Mouse (Mus musculus): ENCODE measurements around the gene Spg20. TPM values are rescaled to one million over a fixed set of nuclear protein-coding genes. Genes with fewer than 3 reads are reported as not detected.

Spg20 gene
- polyA plus RNA-seq, 1 experiment: 36.0 TPM

- Histone ChIP-seq H3K27ac (ENCODE audit: insufficient read depth, low read length) (no peak overlapping the region), H3K4me3 (replicated peaks; ENCODE audit: insufficient read depth, low read depth, low read length) (no peak overlapping the region), H3K27me3 (ENCODE audit: control insufficient read depth, insufficient read depth, low read length) (no peaks in the 10 kb centered on the region), H3K4me1 (ENCODE audit: control insufficient read depth, insufficient read depth, low read length) (no peaks in the 10 kb centered on the region)
- WGBS: 66% methylated on average over 6 of the region's 6 CpGs
- DNase-seq: peak in 1 of 2 experiments; percentile 17
- TF ChIP-seq POLR2A (IDR thresholded peaks at IDR 0.05; ENCODE audit: borderline replicate concordance, insufficient read depth, low read length) (no peak), CTCF (IDR thresholded peaks at IDR 0.05; ENCODE audit: borderline replicate concordance, insufficient read depth, low read depth, low read length) (0 out of 2 replicates have a peak, but pooled peaks have one; percentile 4)
Observed at GRCm38 (mm10) chr3:55152673-55153334, 40.9 kb downstream of the Spg20 start.

- H3K27ac ChIP-seq (ENCODE audit: insufficient read depth, low read length): no peak overlapping the region
- TF ChIP-seq CTCF (IDR thresholded peaks at IDR 0.05; ENCODE audit: borderline replicate concordance, insufficient read depth, low read depth, low read length): no peak
- TF ChIP-seq POLR2A (IDR thresholded peaks at IDR 0.05; ENCODE audit: borderline replicate concordance, insufficient read depth, low read length): no peak
- 80% methylated on average over 7 of the region's 7 CpGs for WGBS
- H3K4me1 ChIP-seq (ENCODE audit: control insufficient read depth, insufficient read depth, low read length): no peaks in the 10 kb centered on the region
- H3K27me3 ChIP-seq (ENCODE audit: control insufficient read depth, insufficient read depth, low read length): no peaks in the 10 kb centered on the region
- no peak for DNase-seq
- H3K4me3 ChIP-seq (replicated peaks; ENCODE audit: insufficient read depth, low read depth, low read length): no peak overlapping the region
Observed at GRCm38 (mm10) chr3:55154163-55154562, 42.3 kb downstream of the Spg20 start.

DNA sequence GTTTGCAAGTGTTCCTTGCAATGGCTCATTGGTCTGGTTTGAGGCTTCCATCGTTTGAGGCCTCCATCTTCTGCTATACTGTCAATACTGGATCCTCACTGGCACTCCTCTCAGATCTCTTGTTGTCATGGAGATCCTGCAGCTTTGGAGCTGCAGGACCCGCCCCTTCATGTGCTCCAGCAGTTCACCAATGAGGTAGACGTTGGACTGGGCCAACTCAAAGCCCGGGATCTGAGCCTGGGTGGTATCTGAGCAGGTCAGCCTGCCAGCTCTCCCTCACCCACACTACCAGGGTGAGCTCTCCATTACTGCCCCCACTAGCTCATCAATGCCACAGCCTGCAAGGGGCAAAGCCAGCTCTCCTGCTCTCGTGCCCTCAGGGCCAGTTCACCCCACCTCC is 45.5 kb downstream of the Spg20 start:
- DNase-seq: no peak
- 23% methylated on average over 5 of the region's 5 CpGs for WGBS
- Histone ChIP-seq H3K27me3 (ENCODE audit: control insufficient read depth, insufficient read depth, low read length) (no peaks in the 10 kb centered on the region), H3K4me1 (ENCODE audit: control insufficient read depth, insufficient read depth, low read length) (no peaks in the 10 kb centered on the region), H3K27ac (ENCODE audit: insufficient read depth, low read length) (no peak overlapping the region), H3K4me3 (replicated peaks; ENCODE audit: insufficient read depth, low read depth, low read length) (no peak overlapping the region)
- TF ChIP-seq CTCF (IDR thresholded peaks at IDR 0.05; ENCODE audit: borderline replicate concordance, insufficient read depth, low read depth, low read length) (no peak), POLR2A (IDR thresholded peaks at IDR 0.05; ENCODE audit: borderline replicate concordance, insufficient read depth, low read length) (no peak)

DNA sequence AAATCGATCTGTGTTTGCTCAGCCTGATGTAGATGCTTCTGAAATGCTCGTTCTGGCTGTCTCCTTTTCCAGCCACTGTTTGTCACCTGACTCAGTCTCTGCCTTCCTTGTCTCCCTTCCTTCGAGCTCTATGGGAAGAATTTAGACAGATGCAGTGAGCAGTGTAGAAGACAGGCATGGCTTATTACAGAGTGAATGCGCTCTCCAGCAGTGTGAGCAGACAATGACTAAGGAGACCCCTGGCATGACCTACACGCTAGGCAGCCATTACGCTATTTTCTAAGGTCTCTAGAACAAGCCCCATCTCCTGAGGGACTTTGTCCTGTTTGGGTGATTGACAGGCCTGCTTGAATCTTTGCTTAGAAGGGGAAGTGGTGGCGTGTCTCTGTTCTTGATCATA is 49.2 kb downstream of the Spg20 start:
- H3K27me3 ChIP-seq (ENCODE audit: control insufficient read depth, insufficient read depth, low read length): no peaks in the 10 kb centered on the region
- H3K4me1 ChIP-seq (ENCODE audit: control insufficient read depth, insufficient read depth, low read length): no peaks in the 10 kb centered on the region
- no peak for DNase-seq
- H3K27ac ChIP-seq (ENCODE audit: insufficient read depth, low read length): no peak overlapping the region
- TF ChIP-seq POLR2A (IDR thresholded peaks at IDR 0.05; ENCODE audit: borderline replicate concordance, insufficient read depth, low read length): no peak
- TF ChIP-seq CTCF (IDR thresholded peaks at IDR 0.05; ENCODE audit: borderline replicate concordance, insufficient read depth, low read depth, low read length): no peak
- no peak overlapping the region for H3K4me3 ChIP-seq (replicated peaks; ENCODE audit: insufficient read depth, low read depth, low read length)
- 44% methylated on average over 7 of the region's 7 CpGs for WGBS

DNA sequence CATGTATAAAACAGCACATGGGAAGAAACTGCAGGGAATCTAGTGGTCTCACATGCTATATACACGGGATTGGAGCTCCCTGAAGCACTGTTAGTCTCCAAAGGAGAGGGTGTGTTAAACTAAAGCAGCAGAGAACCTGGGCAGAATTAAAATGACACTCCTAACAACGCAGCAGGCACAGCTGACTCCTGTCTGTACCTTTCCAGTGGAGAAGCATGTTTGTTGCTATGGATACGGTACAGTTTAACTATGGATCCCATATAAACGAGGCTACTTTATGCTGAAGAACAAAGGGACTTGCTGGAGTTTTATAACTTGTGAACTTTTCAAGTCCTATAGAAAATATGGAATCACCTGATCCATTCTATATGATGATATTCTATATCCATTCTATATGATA is 51.6 kb downstream of the Spg20 start:
- WGBS: 50% methylated on average over 4 of the region's 4 CpGs
- no peak overlapping the region for H3K27ac ChIP-seq (ENCODE audit: insufficient read depth, low read length)
- H3K27me3 ChIP-seq (ENCODE audit: control insufficient read depth, insufficient read depth, low read length): no peaks in the 10 kb centered on the region
- H3K4me3 ChIP-seq (replicated peaks; ENCODE audit: insufficient read depth, low read depth, low read length): no peak overlapping the region
- no peaks in the 10 kb centered on the region for H3K4me1 ChIP-seq (ENCODE audit: control insufficient read depth, insufficient read depth, low read length)
- TF ChIP-seq CTCF (IDR thresholded peaks at IDR 0.05; ENCODE audit: borderline replicate concordance, insufficient read depth, low read depth, low read length): no peak
- no peak for TF ChIP-seq POLR2A (IDR thresholded peaks at IDR 0.05; ENCODE audit: borderline replicate concordance, insufficient read depth, low read length)
- DNase-seq: no peak

GRCm38 (mm10) chr3:55172478-55172877 is 60.6 kb downstream of the Spg20 start:
- Histone ChIP-seq H3K27ac (ENCODE audit: insufficient read depth, low read length) (no peak overlapping the region), H3K4me3 (replicated peaks; ENCODE audit: insufficient read depth, low read depth, low read length) (no peak overlapping the region), H3K27me3 (ENCODE audit: control insufficient read depth, insufficient read depth, low read length) (no peaks in the 10 kb centered on the region), H3K4me1 (ENCODE audit: control insufficient read depth, insufficient read depth, low read length) (no peaks in the 10 kb centered on the region)
- 67% methylated on average over 3 of the region's 3 CpGs for WGBS
- TF ChIP-seq POLR2A (IDR thresholded peaks at IDR 0.05; ENCODE audit: borderline replicate concordance, insufficient read depth, low read length) (no peak), CTCF (IDR thresholded peaks at IDR 0.05; ENCODE audit: borderline replicate concordance, insufficient read depth, low read depth, low read length) (no peak)
- DNase-seq: no peak

GRCm38 (mm10) chr3:55177271-55177670 is 65.4 kb downstream of the Spg20 start:
- 13% methylated on average over 6 of the region's 6 CpGs for WGBS
- H3K4me1 ChIP-seq (ENCODE audit: control insufficient read depth, insufficient read depth, low read length): no peaks in the 10 kb centered on the region
- DNase-seq: no peak
- H3K4me3 ChIP-seq (replicated peaks; ENCODE audit: insufficient read depth, low read depth, low read length): no peak overlapping the region
- TF ChIP-seq CTCF (IDR thresholded peaks at IDR 0.05; ENCODE audit: borderline replicate concordance, insufficient read depth, low read depth, low read length): no peak
- TF ChIP-seq POLR2A (IDR thresholded peaks at IDR 0.05; ENCODE audit: borderline replicate concordance, insufficient read depth, low read length): no peak
- H3K27ac ChIP-seq (ENCODE audit: insufficient read depth, low read length): no peak overlapping the region
- no peaks in the 10 kb centered on the region for H3K27me3 ChIP-seq (ENCODE audit: control insufficient read depth, insufficient read depth, low read length)

DNA sequence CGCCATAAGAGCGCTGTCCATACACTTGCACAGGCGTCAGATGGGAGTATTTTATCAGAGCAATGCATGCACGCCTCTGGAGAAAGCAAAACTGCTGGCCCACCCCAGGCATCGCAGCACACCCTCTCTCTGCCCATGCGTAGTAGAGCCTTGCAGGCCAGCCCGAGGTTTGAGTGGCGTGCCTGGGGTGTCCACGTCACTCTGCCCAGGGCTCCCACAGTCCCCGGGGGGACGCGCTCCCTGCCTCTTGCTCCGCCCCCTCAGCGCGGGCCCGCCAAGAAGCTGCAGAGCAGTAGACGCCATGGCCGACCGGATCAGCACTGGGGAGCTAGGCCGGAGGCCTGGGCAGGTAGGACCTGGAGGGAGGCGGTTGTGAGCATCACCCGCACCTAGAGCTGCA is 69.9 kb downstream of the Spg20 start, which contains the start of gene Sohlh2:
TSS of gene Sohlh2 (plus strand) at position 263 of the 400 bp plus-strand sequence.
- TF ChIP-seq CTCF (IDR thresholded peaks at IDR 0.05; ENCODE audit: borderline replicate concordance, insufficient read depth, low read depth, low read length) (no peak), POLR2A (IDR thresholded peaks at IDR 0.05; ENCODE audit: borderline replicate concordance, insufficient read depth, low read length) (no peak)
- H3K4me3 ChIP-seq (replicated peaks; ENCODE audit: insufficient read depth, low read depth, low read length): no peak within 1 kb of the TSS
- H3K27ac ChIP-seq (ENCODE audit: insufficient read depth, low read length): no peak within 1 kb of the TSS
- H3K27me3 ChIP-seq (ENCODE audit: control insufficient read depth, insufficient read depth, low read length): no peaks in the 10 kb centered on the region
- no peaks in the 10 kb centered on the region for H3K4me1 ChIP-seq (ENCODE audit: control insufficient read depth, insufficient read depth, low read length)
- WGBS: 92% methylated on average over 22 of the region's 22 CpGs
- no peak for DNase-seq

Other genes starting within 250 kb of the Spg20 start
- gene Sertm1, start 196.2 kb upstream of the Spg20 start, polyA plus RNA-seq (2012; rRNA removed): 2.0 and 3.4 TPM in 2 replicates
- 0.19 and 0.64 TPM in 2 replicates for gene Ccna1, start 56.6 kb upstream of the Spg20 start, polyA plus RNA-seq (2012; rRNA removed)
- gene Ccdc169, start 25.2 kb downstream of the Spg20 start, polyA plus RNA-seq (2012; rRNA removed): 0.41 and 0.59 TPM in 2 replicates
- gene Sohlh2, start 69.9 kb downstream of the Spg20 start, polyA plus RNA-seq (2012; rRNA removed): not detected in 2 replicates
- gene Dclk1, start 130.3 kb downstream of the Spg20 start, polyA plus RNA-seq (2012; rRNA removed): 125 and 145 TPM in 2 replicates

Measured in cerebellum, adult 2 months (tissue).